Mouse (Mus musculus) kidney, adult 2 months (tissue): ENCODE data around the gene Pdk4. TPM values are rescaled to one million over a fixed set of nuclear protein-coding genes. Genes with fewer than 3 reads are reported as not detected.

Experiments
- DNase-seq: peaks from one replicate; pipeline ENCODE4 v3.0.0; 2021
- H3K27ac ChIP-seq: fragments of 200-500 bp; 2 replicates; pipeline ENCODE4 v1.5.1; 2012; ENCODE audit warnings: low read depth, low read length, control low read depth, inconsistent platforms; ENCODE audit not compliant: insufficient read depth
- H3K27me3 ChIP-seq: fragments of 200-500 bp; replicated peaks from 2 replicates; pipeline ENCODE4 v1.6.1; 2012; ENCODE audit warnings: mild to moderate bottlenecking, moderate library complexity, low read length, inconsistent platforms; ENCODE audit not compliant: control insufficient read depth, insufficient read depth
- H3K36me3 ChIP-seq: fragments of 200-500 bp; 2 replicates; pipeline ENCODE4 v1.6.1; 2012; ENCODE audit warnings: mild to moderate bottlenecking, moderate library complexity, low read length, inconsistent platforms; ENCODE audit not compliant: control insufficient read depth, insufficient read depth
- H3K4me1 ChIP-seq: fragments of 200-500 bp; 2 replicates; pipeline ENCODE4 v1.6.1; 2011; ENCODE audit warnings: low read length; ENCODE audit not compliant: control insufficient read depth, insufficient read depth
- H3K4me3 ChIP-seq: fragments of 200-500 bp; 2 replicates; pipeline ENCODE4 v1.5.1; 2011; ENCODE audit warnings: mild to moderate bottlenecking, low read depth, low read length, control low read depth; ENCODE audit not compliant: insufficient read depth
- CTCF ChIP-seq: fragments of 200-500 bp; conservative IDR thresholded peaks from 2 replicates; pipeline ENCODE4 v1.5.1; 2011; ENCODE audit warnings: low read depth, mild to moderate bottlenecking, control low read depth, low read length, moderate library complexity, mixed read lengths; ENCODE audit not compliant: insufficient read depth, insufficient read length
- POLR2A ChIP-seq: fragments of 200-500 bp; IDR thresholded peaks from one replicate; pipeline ENCODE4 v1.6.1; 2011; ENCODE audit warnings: low read depth, low read length, control low read depth
- WGBS: fragments of 180-500 bp; shearing (Covaris S2); methylation state at CpG from one replicate; pipeline ENCODE4 v1.1.7; 2018; 5-methylcytosine and 5-hydroxymethylcytosine counted together
- polyA plus RNA-seq: library from polyadenylated mRNA; depleted of rRNA; stranded (reverse); fragments of >200 nt; gene quantifications from 2 replicates; pipeline ENCODE4 v1.2.3, GENCODE M21; 2012; rRNA removed

Gene Pdk4
- polyA plus RNA-seq, 1 experiment, result 30.0 TPM

DNA sequence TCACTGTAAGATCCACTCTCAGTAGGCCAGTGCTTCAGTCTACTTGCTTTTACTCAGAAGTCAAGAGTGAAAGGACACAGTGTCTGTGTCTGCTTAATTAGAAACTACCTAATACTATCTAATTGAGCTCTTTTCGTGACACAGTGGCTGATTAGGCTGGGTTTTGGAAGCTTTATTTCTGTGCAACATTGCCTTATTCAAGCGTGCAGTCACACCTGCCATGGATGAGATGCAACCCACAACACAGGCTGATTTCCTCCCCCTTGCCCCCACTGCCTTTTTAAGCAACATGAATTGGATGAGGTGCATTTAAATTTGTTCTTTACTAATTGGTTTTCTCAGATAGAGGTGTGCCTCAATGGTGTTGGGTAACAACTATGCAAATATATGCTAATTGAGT, 62.2 kb downstream of the Pdk4 start:
- no peaks in the 10 kb centered on the region for H3K27me3 ChIP-seq
- TF ChIP-seq POLR2A (no peak), CTCF (no peak)
- no peak overlapping the region for H3K27ac ChIP-seq
- WGBS, result 86% methylated on average over 2 of the region's 2 CpGs
- no peaks in the 10 kb centered on the region for H3K36me3 ChIP-seq
- DNase-seq, result no peak
- no peaks in the 10 kb centered on the region; the same call in 1 of the 2 replicates for H3K4me1 ChIP-seq
- H3K4me3 ChIP-seq, result no peak overlapping the region

Other genes starting within 250 kb of the Pdk4 start
- gene Pon3, start 240.0 kb downstream of the Pdk4 start, polyA plus RNA-seq, result 8.7 and 11.4 TPM in 2 replicates
- 14.1 and 16.3 TPM in 2 replicates for gene Pon2, start 197.9 kb downstream of the Pdk4 start, polyA plus RNA-seq
- 0.42 and 0.69 TPM in 2 replicates for gene Asb4, start 112.9 kb downstream of the Pdk4 start, polyA plus RNA-seq
- 1.1 and 1.5 TPM in 2 replicates for gene Dync1i1, start 229.3 kb upstream of the Pdk4 start, polyA plus RNA-seq